In genomic region chr13:26552122-26552521, GRCm38 (mm10) we compare ENCODE assay signal across 22 mouse cellular contexts.
DNase-seq lines count a peak whose midpoint lies in the region; ATAC-seq and TF ChIP-seq lines count a peak whose summit lies in the region.
"Had no signal": no experiment of that assay in that cellular context is flagged by ENCODE, and none has a peak within 500 bp of the region (broad histone marks: within the 10 kb centered on the region; RNA-seq: fewer than 3 reads in every experiment).

No protein-coding gene starts in this region.

- no peak overlapping the region for H3K9ac ChIP-seq in lung, embryonic 14.5 days
- no peak overlapping the region for H3K9ac ChIP-seq in lung, embryonic 15.5 days
- no peak overlapping the region for H3K9ac ChIP-seq in lung, embryonic 16.5 days (ENCODE audit: low read length)
- H3K9ac ChIP-seq in midbrain, embryonic 11.5 days (ENCODE audit: low read length), result no peak overlapping the region
- no peak overlapping the region for H3K9ac ChIP-seq in midbrain, embryonic 14.5 days (replicated peaks; ENCODE audit: low read length)

- H3K4me1 ChIP-seq in lung, embryonic 14.5 days (ENCODE audit: insufficient read depth), result no peaks in the 10 kb centered on the region
- no peaks in the 10 kb centered on the region for H3K4me1 ChIP-seq in lung, embryonic 15.5 days
- H3K4me1 ChIP-seq in lung, embryonic 16.5 days (replicated peaks; ENCODE audit: control insufficient read depth, insufficient read depth, low read length), result no peaks in the 10 kb centered on the region
- no peaks in the 10 kb centered on the region for H3K4me1 ChIP-seq in midbrain, embryonic 11.5 days (ENCODE audit: control insufficient read depth, insufficient read depth, low read length)
- H3K4me1 ChIP-seq in midbrain, embryonic 14.5 days (ENCODE audit: control insufficient read depth, insufficient read depth, low read length), result no peaks in the 10 kb centered on the region

- no peak for TF ChIP-seq CTCF in lung, embryonic 14.5 days (IDR thresholded peaks at IDR 0.05; ENCODE audit: low read depth)

- peak; percentile 31 for DNase-seq in lung, embryonic 14.5 days
- DNase-seq in lung, postnatal 25 days (ENCODE audit: low spot score), result no peak
- no peak for DNase-seq in lung, postnatal 4 days
- DNase-seq in lung, postnatal 14 days, result no peak
- peak; percentile 35 for DNase-seq in midbrain, embryonic 11.5 days (ENCODE audit: low spot score, missing footprints)
- no peak for DNase-seq in midbrain, embryonic 14.5 days
- DNase-seq: adrenal gland, adult 2 months; adrenal gland, adult 8-10 months; adrenal gland, postnatal 10 days; adrenal gland, postnatal 14 days; adrenal gland, postnatal 25 days; adrenal gland, postnatal 36 days; B cell, adult 2 months; cerebellum, adult 11 months; cerebellum, adult 11-12 months had no signal

- H3K9me3 ChIP-seq in lung, embryonic 14.5 days (ENCODE audit: low read depth, low read length), result no peaks in the 10 kb centered on the region
- no peaks in the 10 kb centered on the region for H3K9me3 ChIP-seq in lung, embryonic 15.5 days
- H3K9me3 ChIP-seq in lung, embryonic 16.5 days (ENCODE audit: control insufficient read depth, low read length), result no peaks in the 10 kb centered on the region
- H3K9me3 ChIP-seq in midbrain, embryonic 11.5 days (ENCODE audit: control insufficient read depth, low read length), result no peaks in the 10 kb centered on the region
- H3K9me3 ChIP-seq in midbrain, embryonic 14.5 days (ENCODE audit: control insufficient read depth, low read length), result no peaks in the 10 kb centered on the region
- H3K9me3 ChIP-seq: G1E had no signal

- no peak overlapping the region for H3K4me2 ChIP-seq in lung, embryonic 14.5 days
- no peak overlapping the region for H3K4me2 ChIP-seq in lung, embryonic 15.5 days
- no peak overlapping the region for H3K4me2 ChIP-seq in lung, embryonic 16.5 days (ENCODE audit: low read depth, low read length)
- H3K4me2 ChIP-seq in midbrain, embryonic 11.5 days, result no peak overlapping the region
- no peak overlapping the region for H3K4me2 ChIP-seq in midbrain, embryonic 14.5 days (ENCODE audit: low read length)

- no peaks in the 10 kb centered on the region for H3K27me3 ChIP-seq in lung, embryonic 14.5 days (ENCODE audit: insufficient read depth, low read length)
- no peaks in the 10 kb centered on the region for H3K27me3 ChIP-seq in lung, embryonic 15.5 days
- H3K27me3 ChIP-seq in lung, embryonic 16.5 days (ENCODE audit: control insufficient read depth, insufficient read depth, low read depth, low read length), result no peaks in the 10 kb centered on the region
- H3K27me3 ChIP-seq in midbrain, embryonic 11.5 days (ENCODE audit: control insufficient read depth, insufficient read depth, low read length), result no peaks in the 10 kb centered on the region
- H3K27me3 ChIP-seq in midbrain, embryonic 14.5 days (ENCODE audit: control insufficient read depth, insufficient read depth, low read length), result no peaks in the 10 kb centered on the region
- H3K27me3 ChIP-seq: CH12.LX, Patski had no signal

- WGBS in lung, embryonic 14.5 days, result 64% methylated on average over 3 of the region's 3 CpGs
- WGBS in lung, embryonic 15.5 days, result 68% methylated on average over 3 of the region's 3 CpGs
- WGBS in lung, embryonic 16.5 days, result 56% methylated on average over 3 of the region's 3 CpGs
- 85% methylated on average over 3 of the region's 3 CpGs for WGBS in midbrain, embryonic 11.5 days
- WGBS in midbrain, embryonic 14.5 days, result 81% methylated on average over 3 of the region's 3 CpGs

- H3K4me3 ChIP-seq in lung, embryonic 14.5 days (ENCODE audit: low read depth, low read length), result no peak overlapping the region
- no peak overlapping the region for H3K4me3 ChIP-seq in lung, embryonic 15.5 days
- H3K4me3 ChIP-seq in lung, embryonic 16.5 days (ENCODE audit: low read length), result no peak overlapping the region
- H3K4me3 ChIP-seq in midbrain, embryonic 11.5 days (ENCODE audit: low read depth, low read length), result no peak overlapping the region
- H3K4me3 ChIP-seq in midbrain, embryonic 14.5 days (replicated peaks; ENCODE audit: low read depth, low read length), result no peak overlapping the region

- H3K36me3 ChIP-seq in lung, embryonic 14.5 days (ENCODE audit: insufficient read depth), result no peaks in the 10 kb centered on the region
- no peaks in the 10 kb centered on the region for H3K36me3 ChIP-seq in lung, embryonic 15.5 days
- no peaks in the 10 kb centered on the region for H3K36me3 ChIP-seq in lung, embryonic 16.5 days (ENCODE audit: control insufficient read depth, insufficient read depth, low read length)
- H3K36me3 ChIP-seq in midbrain, embryonic 11.5 days (ENCODE audit: control insufficient read depth, insufficient read depth, low read length), result no peaks in the 10 kb centered on the region
- H3K36me3 ChIP-seq in midbrain, embryonic 14.5 days (ENCODE audit: control insufficient read depth, insufficient read depth, low read length), result no peaks in the 10 kb centered on the region
- H3K36me3 ChIP-seq: G1E had no signal

- H3K27ac ChIP-seq in lung, embryonic 14.5 days (ENCODE audit: low read depth), result no peak overlapping the region
- H3K27ac ChIP-seq in lung, embryonic 15.5 days, result 0 out of 2 replicates have a peak overlapping the region, but pooled peaks have one; percentile 47
- no peak overlapping the region for H3K27ac ChIP-seq in lung, embryonic 16.5 days (ENCODE audit: low read length)
- no peak overlapping the region for H3K27ac ChIP-seq in midbrain, embryonic 11.5 days (ENCODE audit: low read depth, low read length)
- H3K27ac ChIP-seq in midbrain, embryonic 14.5 days (replicated peaks; ENCODE audit: low read depth, low read length), result no peak overlapping the region

- peak; percentile 52 for ATAC-seq in lung, embryonic 14.5 days (ENCODE audit: insufficient read depth)
- ATAC-seq in lung, embryonic 15.5 days (ENCODE audit: borderline replicate concordance, extremely low read depth, low FRiP score, low TSS enrichment), result no peak
- ATAC-seq in lung, embryonic 16.5 days (ENCODE audit: low read depth), result peak; percentile 56
- ATAC-seq in midbrain, embryonic 11.5 days (ENCODE audit: low FRiP score), result no peak
- no peak for ATAC-seq in midbrain, embryonic 14.5 days (ENCODE audit: low FRiP score, low TSS enrichment)
- ATAC-seq: activated CD4-positive, CD25-positive, alpha-beta regulatory T cell, adult 4 months; CD4-positive, CD25-positive, alpha-beta regulatory T cell, adult 4 months; Patski had no signal

Comparison
In these comparisons a context has a peak if more than half of its experiments do, and no peak if none do; other contexts are left out.
1. ATAC-seq: peak in lung, embryonic 14.5 days (single experiment) and lung, embryonic 16.5 days (single experiment); none in lung, embryonic 15.5 days (single experiment), midbrain, embryonic 11.5 days (single experiment) and midbrain, embryonic 14.5 days (single experiment).
2. DNase-seq: peak in lung, embryonic 14.5 days (single experiment) and midbrain, embryonic 11.5 days (single experiment); none in lung, postnatal 25 days (single experiment), lung, postnatal 4 days (0 of 2), lung, postnatal 14 days (single experiment) and midbrain, embryonic 14.5 days (single experiment).